Mouse (Mus musculus): ENCODE data around the gene Trim59.
"Not testable (repeated sequence)": the region's sequence is repeated elsewhere in the genome, so short reads cannot be mapped to it uniquely, and the experiment has no call there.

Trim59 gene

GRCm38 (mm10) chr3:69044645-69045399 is at the start of gene Trim59:
Gene Trim59 (minus strand): TSS chr3:69044755.
- DNase-seq (ENCODE audit: low read depth, low spot score): peak; percentile 91

GRCm38 (mm10) chr3:69064005-69064404 is 19.4 kb upstream of the Trim59 start:
- peak; percentile 29 for DNase-seq (ENCODE audit: low read depth, low spot score)

DNA sequence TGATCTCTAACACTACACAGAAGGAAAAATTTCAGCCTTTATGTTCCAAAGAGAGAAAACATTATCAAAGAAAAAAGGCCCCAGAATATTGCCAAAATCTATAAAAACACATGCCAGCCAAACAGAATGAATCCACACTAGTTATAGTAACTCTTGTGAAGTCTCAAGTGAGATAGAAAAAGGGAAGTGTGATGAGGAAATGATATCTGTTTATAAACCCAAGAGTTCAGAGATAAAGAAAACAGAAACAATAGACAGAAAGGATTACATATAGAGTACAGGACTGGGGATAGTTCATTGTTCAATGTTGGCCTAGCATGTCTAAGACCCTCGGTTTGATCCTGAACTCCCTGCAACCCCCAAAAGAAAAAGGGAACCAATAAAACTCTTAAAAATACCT is 18.2 kb upstream of the Trim59 start:
- DNase-seq (ENCODE audit: low read depth, low spot score): no peak

DNA sequence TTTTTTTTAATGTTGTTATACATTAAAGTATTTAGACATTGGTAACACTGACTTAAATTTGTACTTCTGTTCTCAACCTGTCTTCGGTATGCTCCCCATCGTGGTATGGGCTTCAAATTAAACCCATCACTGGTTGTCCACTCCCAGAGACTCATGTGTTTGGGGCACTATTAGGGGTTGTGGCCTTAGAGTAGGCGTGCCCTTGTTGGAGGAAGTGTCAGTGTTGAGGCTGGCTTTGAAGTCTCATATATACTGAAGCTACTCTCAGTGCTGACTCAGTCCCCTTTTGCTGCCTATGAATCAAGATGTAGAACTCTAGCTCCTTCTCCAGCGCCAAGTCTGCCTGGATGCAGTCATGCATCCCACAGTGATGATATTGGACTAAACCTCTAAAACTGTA is 16.1 kb upstream of the Trim59 start:
- DNase-seq (ENCODE audit: low read depth, low spot score): no peak

- no peak for DNase-seq (ENCODE audit: low read depth, low spot score)
Observed at GRCm38 (mm10) chr3:69055871-69056270, 11.3 kb upstream of the Trim59 start.

DNA sequence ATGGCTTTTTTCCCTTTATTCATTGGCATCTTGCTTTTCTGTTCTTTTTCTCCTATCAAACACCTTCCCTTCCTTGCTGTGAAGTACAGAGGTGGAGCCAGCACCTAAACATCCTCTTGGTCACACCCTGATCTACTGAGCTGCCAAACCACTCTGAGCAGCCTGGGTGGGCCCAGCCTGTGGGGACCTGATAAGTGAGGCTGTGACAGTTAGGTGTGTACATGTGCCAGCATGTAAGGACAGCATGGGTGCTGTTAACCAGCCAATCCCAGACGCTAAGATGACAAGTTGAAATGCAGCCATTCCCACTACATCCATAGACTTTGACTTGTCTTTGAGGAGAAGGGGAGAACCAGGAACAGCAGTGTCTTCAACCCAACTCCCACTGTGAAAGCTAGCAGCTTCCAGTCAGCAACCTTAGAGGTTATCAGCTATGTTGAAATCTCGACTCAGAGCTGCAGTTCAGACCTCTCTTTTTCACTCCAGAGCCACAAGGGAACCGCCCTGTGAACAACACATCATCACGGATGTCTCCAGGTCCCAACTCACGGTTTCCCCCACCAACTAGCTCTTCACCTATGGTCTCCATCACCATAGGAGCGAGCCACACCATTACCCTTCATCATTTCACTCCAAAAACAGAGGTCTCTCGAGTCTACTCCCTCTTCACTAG is 10.3 kb upstream of the Trim59 start:
- DNase-seq (ENCODE audit: low read depth, low spot score): no peak

- DNase-seq (ENCODE audit: low read depth, low spot score): no peak
Observed at GRCm38 (mm10) chr3:69051894-69052293, 7.3 kb upstream of the Trim59 start.

DNA sequence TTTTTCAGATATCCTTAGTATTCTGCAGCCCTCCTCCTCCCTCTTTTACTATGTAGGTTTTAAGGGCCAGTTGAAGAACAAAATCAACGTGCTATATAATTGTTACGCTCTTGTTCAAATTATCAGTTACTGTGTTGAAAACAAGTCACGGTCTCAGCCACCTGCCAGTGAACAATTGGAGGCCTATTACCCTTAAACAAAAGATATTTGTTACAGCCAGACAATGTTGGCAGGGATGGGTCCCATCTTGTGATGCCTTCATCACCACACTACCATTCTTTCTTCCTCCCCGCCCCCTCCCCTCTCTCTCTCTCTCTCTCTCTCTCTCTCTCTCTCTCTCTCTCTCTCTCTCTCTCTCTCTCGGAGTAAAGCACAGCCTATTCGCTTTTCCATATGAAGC is 4.5 kb upstream of the Trim59 start:
- no peak for DNase-seq (ENCODE audit: low read depth, low spot score)

DNA sequence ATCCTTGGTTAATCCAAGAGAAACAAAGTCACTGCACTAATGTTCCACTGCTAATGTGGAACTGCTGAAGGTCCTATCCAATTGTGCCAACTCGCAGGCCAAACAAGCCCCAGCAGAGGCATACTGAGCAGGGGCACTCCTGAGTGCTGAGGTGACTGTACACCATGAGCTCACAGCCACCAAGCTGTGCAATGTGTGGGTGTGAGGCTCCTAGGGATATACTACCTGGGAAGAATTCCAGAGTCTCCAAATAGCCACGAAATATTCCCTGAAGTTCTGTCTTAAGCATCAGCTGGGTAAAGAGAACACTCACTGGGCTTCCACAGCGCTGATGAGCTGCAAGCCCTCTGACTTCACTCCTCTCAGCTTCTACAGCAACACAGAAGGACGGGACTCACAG is 3.1 kb upstream of the Trim59 start:
- no peak for DNase-seq (ENCODE audit: low read depth, low spot score)

DNA sequence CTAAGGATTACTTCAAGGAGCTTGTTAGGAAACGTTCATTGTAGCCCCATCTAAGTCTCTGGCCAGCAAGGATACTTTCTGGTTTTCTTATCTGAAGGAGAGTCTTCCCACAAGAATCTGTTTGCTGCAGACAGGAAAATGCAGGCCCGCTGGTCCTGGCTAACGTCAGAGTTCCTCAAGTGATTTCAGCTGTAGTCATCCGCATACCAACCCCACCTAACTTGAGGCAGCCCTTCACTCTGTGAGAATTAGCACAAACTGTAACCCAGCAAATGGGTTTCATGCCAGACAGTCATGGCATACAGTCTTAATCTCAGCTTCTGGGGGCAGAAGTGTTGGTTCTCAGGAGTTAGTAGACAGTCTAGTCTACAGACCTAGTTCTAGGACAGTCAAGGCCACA is 2.0 kb upstream of the Trim59 start:
- no peak for DNase-seq (ENCODE audit: low read depth, low spot score)

DNA sequence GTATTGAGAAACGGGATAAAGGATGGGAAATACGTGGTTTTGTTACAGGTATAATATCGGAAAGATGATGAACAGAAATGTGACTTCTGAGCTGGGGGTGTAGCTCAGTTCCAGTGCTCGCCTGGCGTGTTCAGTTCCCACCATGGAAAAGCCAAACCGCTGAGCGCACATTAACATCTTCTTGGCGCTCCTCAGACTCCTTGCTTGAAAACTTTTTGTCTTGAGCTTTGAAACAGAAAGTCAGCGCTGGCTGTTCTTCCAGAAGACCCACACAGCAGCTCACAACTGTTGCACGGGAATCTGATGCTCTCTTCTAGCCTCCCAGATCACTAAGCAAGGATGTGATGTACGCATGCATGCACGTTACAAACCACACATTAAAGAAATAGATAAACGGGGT is 1.2 kb upstream of the Trim59 start:
- DNase-seq (ENCODE audit: low read depth, low spot score): no peak

DNA sequence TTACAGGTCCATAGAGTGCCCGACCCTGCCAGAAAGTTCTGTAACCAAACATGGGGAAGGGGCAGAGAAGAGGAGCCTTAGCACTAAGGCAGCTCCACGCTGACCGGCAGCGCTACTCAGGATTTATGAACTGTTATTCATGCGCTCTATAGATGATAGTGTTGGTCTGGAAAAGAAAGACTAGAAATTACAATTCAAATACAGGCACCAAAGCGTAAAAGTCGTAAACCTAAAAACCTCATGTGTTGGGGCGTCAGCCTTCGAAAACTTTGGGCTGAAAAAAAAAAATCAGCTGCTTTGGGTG is 797 bp upstream of the Trim59 start:
- DNase-seq (ENCODE audit: low read depth, low spot score): no peak

DNA sequence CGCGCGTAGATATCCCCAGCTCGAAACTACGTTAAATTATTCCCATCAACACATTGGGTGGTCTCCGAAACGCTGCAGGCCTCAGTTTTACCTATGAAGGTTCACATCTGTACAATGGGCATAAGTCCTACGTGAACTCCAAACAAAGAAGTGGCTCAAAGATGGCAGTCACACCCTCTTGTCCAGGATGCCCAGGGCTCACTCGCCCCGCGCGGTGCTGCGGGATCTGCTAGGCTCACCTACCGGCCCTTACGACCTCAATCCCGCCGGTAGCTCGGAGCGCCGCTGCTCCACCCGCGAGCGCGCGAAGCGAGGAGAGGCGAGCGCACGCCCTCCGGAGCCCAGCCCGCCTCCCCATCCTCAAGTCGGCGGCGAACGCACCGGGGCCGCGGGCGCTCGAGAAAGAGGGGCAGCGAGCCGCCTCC is 376 bp downstream of the Trim59 start:
- no peak for DNase-seq (ENCODE audit: low read depth, low spot score)

GRCm38 (mm10) chr3:69041298-69041697 is 3.3 kb downstream of the Trim59 start:
- no peak for DNase-seq (ENCODE audit: low read depth, low spot score)

- DNase-seq (ENCODE audit: low read depth, low spot score): no peak
Observed at GRCm38 (mm10) chr3:69040105-69040504, 4.5 kb downstream of the Trim59 start.

- no peak for DNase-seq (ENCODE audit: low read depth, low spot score)
Observed at GRCm38 (mm10) chr3:69026133-69026783, 18.3 kb downstream of the Trim59 start.

DNA sequence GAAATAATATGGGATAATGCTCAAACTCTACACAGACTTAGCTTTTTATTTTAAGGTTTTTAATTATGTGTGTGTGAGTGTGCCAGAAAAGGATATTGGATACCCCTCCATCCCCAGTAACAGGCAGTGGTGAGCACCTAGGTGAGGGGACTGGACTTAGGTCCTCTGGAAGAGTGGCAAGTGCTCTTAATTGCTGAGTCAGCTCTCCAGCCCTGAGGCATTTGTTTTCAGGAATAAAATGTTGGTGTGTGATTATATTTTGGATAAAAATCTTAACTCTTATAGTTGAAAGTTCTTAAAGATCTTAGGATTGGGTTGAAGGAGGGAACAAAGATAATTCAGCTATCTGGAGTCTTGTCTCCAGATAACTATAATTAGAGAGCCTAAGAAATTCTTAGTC is 23.8 kb downstream of the Trim59 start:
- DNase-seq (ENCODE audit: low read depth, low spot score): no peak

DNA sequence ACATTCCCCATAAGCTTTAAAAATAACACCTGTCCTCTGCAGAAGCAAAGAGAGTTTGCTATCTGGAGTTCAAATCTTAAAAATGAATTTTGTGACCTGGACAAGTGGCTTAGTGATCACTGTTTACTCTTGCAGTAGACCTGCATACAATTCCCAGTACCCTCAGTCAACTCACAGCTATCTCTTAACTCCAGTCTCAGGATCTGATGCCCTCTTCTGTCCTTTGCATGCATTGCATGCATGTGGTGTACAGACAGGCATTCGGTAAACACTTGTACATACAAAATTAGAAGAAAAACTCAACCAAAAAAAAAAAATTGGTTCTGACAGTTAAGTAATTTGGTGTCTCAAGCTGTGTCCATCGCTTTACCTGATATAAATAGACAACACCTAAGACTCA is 24.3 kb downstream of the Trim59 start:
- DNase-seq (ENCODE audit: low read depth, low spot score): no peak

DNA sequence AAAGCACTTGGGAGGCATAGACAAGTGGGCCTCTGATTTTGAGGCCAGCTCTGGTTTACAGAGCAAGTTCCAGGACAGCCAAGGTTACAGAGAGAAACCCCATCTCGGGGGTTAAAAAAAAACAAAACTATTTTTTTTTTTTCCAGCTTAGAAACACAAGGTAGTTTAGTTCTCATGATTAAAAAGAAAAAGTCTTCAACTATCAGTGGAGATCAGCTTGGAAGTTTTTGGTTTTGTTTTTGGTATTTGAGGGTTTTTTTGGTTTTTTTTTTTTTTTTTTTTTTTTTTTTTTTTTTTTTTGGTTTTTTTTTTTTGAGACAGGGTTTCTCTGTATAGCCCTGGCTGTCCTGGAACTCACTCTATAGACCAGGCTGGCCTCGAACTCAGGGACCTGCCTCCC is 25.9 kb downstream of the Trim59 start:
- not testable (repeated sequence) for DNase-seq (ENCODE audit: low read depth, low spot score)

DNA sequence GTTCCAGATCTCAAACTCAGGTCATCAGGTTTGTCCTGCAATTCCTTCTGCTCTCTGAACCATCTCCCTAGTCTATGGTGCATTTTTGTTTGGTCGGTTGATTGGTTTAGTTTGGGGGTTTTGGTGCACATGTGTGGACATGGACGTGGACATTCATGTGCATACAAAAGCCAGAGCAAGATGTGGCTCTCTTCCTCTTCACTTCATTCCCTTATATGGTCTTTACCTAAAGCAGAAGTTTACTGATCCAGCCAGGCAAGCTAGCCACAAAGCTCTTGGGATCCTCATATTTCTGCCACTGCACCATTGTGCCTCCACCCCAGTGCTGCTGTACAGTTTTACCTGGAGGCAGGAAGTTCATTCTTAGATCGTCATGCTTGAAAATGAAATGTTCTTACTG is 27.4 kb downstream of the Trim59 start:
- no peak for DNase-seq (ENCODE audit: low read depth, low spot score)

DNA sequence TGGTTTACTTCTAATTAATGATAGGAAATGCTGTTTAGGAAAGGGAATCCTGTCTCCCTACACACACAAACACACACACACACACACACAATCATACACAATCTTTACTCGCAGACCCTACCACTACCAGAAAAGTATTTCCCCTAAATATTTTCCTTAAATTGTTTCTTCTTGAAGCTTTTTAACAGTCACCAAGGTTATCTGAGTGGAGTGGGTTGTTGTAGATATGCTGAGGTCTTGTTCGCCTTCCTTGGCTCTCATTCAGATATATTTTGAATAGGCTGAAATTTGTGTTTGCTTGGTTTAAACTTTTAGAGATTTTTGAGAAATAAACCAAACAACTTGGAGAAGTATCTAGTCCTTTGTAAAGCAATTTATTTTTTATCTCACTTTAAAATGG is 35.7 kb downstream of the Trim59 start:
- no peak for DNase-seq (ENCODE audit: low read depth, low spot score)

- DNase-seq (ENCODE audit: low read depth, low spot score): no peak
Observed at GRCm38 (mm10) chr3:69006246-69006760, 38.3 kb downstream of the Trim59 start.
